Mouse (Mus musculus): ENCODE measurements around the gene Eps8. TPM values are rescaled to one million over a fixed set of nuclear protein-coding genes. Genes with fewer than 3 reads are reported as not detected.

Eps8 gene
- polyA plus RNA-seq, 1 experiment, result 5.6 TPM

DNA sequence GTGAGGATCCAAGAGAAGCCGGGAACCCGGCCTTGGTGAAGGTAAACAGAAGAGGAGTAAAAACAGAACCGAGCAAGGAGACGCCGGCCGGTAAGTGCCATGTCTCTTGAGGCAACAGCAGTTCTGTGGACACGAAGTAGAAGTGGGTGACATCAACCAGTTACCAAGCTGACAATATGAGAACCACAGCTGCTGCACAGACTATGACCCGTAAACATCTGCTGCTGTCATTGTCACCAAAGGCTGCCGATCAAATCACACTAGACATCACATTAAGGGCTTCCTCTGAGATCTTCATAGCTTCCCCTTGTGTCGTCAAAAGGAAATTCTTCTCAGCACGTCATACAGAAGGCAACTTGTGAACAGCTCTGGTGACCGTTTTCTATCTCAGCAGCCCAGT is 21.9 kb upstream of the Eps8 start:
- Histone ChIP-seq H3K4me1 (ENCODE audit: control insufficient read depth, insufficient read depth, insufficient read length) (no peaks in the 10 kb centered on the region), H3K27ac (ENCODE audit: insufficient read depth, low read length) (no peak overlapping the region), H3K27me3 (ENCODE audit: control insufficient read depth, insufficient read depth, low read length) (no peaks in the 10 kb centered on the region), H3K36me3 (ENCODE audit: control insufficient read depth, insufficient read depth, low read length) (no peaks in the 10 kb centered on the region), H3K4me3 (ENCODE audit: extremely low read depth, insufficient read depth, insufficient read length) (no peak overlapping the region)
- WGBS, result 86% methylated on average over 12 of the region's 12 CpGs
- DNase-seq (ENCODE audit: low read depth in 1 of 2, low spot score in 2 of 2), result no peak
- no peak for TF ChIP-seq CTCF (IDR thresholded peaks at IDR 0.05; ENCODE audit: extremely low read depth, insufficient read depth, insufficient read length, insufficient replicate concordance)
- TF ChIP-seq POLR2A (IDR thresholded peaks at IDR 0.05; ENCODE audit: low read depth, low read length), result no peak

DNA sequence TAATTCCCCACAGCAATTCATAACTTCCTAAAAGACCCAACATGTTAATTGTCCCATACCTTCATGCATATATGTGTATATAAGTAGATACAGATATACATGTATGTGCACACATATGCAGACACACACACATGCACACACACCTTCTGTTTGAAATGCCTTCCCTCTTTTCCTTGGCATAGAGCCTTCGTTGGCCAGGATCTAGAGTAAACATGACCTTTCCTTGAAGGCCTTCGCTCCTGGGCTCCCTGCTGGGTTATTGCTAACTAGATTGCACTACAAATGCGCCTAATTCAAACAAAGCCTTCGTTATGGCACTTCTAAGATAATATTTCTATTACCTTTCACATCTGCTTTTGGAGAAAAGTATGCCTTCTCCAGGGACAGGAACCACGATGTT is 20.9 kb upstream of the Eps8 start:
- no peak for DNase-seq (ENCODE audit: low read depth in 1 of 2, low spot score in 2 of 2)
- no peaks in the 10 kb centered on the region for H3K36me3 ChIP-seq (ENCODE audit: control insufficient read depth, insufficient read depth, low read length)
- no peak overlapping the region for H3K27ac ChIP-seq (ENCODE audit: insufficient read depth, low read length)
- WGBS, result 85% methylated on average over 5 of the region's 5 CpGs
- no peaks in the 10 kb centered on the region for H3K4me1 ChIP-seq (ENCODE audit: control insufficient read depth, insufficient read depth, insufficient read length)
- H3K27me3 ChIP-seq (ENCODE audit: control insufficient read depth, insufficient read depth, low read length), result no peaks in the 10 kb centered on the region
- H3K4me3 ChIP-seq (ENCODE audit: extremely low read depth, insufficient read depth, insufficient read length), result no peak overlapping the region
- TF ChIP-seq CTCF (IDR thresholded peaks at IDR 0.05; ENCODE audit: extremely low read depth, insufficient read depth, insufficient read length, insufficient replicate concordance), result no peak
- no peak for TF ChIP-seq POLR2A (IDR thresholded peaks at IDR 0.05; ENCODE audit: low read depth, low read length)

DNA sequence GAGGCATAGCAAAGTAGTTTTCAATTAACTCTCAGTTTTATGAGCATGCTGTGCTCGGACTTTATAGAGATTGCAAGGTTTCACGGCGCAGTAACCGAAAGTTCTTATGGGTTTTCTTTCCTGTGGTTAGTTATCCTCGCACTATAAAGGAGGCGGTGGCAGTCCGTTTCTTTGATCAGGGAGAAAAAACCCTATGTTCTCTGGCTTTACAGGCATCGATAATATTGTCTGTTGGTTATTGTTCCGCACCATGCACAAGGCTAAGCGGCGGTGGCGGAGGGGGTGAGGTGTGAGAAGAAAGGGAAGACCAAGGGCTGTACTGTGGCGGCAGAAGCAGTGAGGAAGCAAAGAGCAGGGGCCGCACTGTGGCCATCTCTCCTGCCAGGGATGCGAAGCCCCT is 18.6 kb upstream of the Eps8 start:
- WGBS, result 86% methylated on average over 15 of the region's 15 CpGs
- no peak overlapping the region for H3K27ac ChIP-seq (ENCODE audit: insufficient read depth, low read length)
- DNase-seq (ENCODE audit: low read depth in 1 of 2, low spot score in 2 of 2), result no peak
- H3K4me3 ChIP-seq (ENCODE audit: extremely low read depth, insufficient read depth, insufficient read length), result no peak overlapping the region
- H3K27me3 ChIP-seq (ENCODE audit: control insufficient read depth, insufficient read depth, low read length), result no peaks in the 10 kb centered on the region
- TF ChIP-seq CTCF (IDR thresholded peaks at IDR 0.05; ENCODE audit: extremely low read depth, insufficient read depth, insufficient read length, insufficient replicate concordance) (no peak), POLR2A (IDR thresholded peaks at IDR 0.05; ENCODE audit: low read depth, low read length) (no peak)
- H3K4me1 ChIP-seq (ENCODE audit: control insufficient read depth, insufficient read depth, insufficient read length), result no peaks in the 10 kb centered on the region
- no peaks in the 10 kb centered on the region for H3K36me3 ChIP-seq (ENCODE audit: control insufficient read depth, insufficient read depth, low read length)

DNA sequence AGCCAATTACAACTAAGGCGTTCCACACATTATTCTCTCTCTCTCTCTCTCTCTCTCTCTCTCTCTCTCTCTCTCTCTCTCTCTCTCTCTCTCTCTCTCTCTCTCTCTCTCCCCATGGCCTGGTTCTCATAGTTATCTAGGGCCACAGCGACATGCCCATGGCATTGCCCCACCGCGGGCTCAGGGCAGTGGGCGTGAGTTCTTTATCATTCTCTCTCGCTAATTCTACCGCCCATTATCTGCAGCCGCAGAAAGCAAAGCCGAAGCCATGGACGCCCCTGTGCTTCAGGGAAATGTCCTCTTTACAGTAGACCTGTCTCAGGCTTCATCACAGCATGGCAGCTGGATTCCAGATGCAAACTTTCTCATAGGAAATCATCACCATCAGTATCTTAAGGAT is 16.9 kb upstream of the Eps8 start:
- H3K4me3 ChIP-seq (ENCODE audit: extremely low read depth, insufficient read depth, insufficient read length), result no peak overlapping the region
- TF ChIP-seq CTCF (IDR thresholded peaks at IDR 0.05; ENCODE audit: extremely low read depth, insufficient read depth, insufficient read length, insufficient replicate concordance), result no peak
- no peak for TF ChIP-seq POLR2A (IDR thresholded peaks at IDR 0.05; ENCODE audit: low read depth, low read length)
- H3K4me1 ChIP-seq (ENCODE audit: control insufficient read depth, insufficient read depth, insufficient read length), result no peaks in the 10 kb centered on the region
- H3K27me3 ChIP-seq (ENCODE audit: control insufficient read depth, insufficient read depth, low read length), result no peaks in the 10 kb centered on the region
- no peak overlapping the region for H3K27ac ChIP-seq (ENCODE audit: insufficient read depth, low read length)
- H3K36me3 ChIP-seq (ENCODE audit: control insufficient read depth, insufficient read depth, low read length), result no peaks in the 10 kb centered on the region
- no peak for DNase-seq (ENCODE audit: low read depth in 1 of 2, low spot score in 2 of 2)
- WGBS, result 86% methylated on average over 10 of the region's 10 CpGs

DNA sequence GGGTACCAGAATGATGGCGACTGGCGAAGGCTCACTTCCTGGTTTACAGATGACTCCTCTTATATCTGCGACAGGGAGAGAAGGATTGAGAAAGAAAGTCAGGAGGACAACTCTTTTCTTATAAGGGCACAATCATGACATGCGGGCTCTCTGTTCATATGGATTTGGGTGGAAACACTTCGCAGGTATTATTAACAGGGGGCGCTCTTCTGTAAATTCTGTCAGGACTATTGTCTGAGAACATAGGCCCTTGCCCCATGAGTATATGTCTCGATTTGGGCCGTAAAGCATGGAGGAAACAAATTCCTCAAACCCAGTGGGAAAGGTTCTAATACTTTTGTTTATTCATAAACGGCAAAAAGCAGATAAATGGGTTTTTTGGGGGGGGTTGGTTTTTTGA is 16.1 kb upstream of the Eps8 start:
- H3K27me3 ChIP-seq (ENCODE audit: control insufficient read depth, insufficient read depth, low read length), result no peaks in the 10 kb centered on the region
- H3K4me3 ChIP-seq (ENCODE audit: extremely low read depth, insufficient read depth, insufficient read length), result no peak overlapping the region
- TF ChIP-seq POLR2A (IDR thresholded peaks at IDR 0.05; ENCODE audit: low read depth, low read length) (no peak), CTCF (IDR thresholded peaks at IDR 0.05; ENCODE audit: extremely low read depth, insufficient read depth, insufficient read length, insufficient replicate concordance) (no peak)
- no peak for DNase-seq (ENCODE audit: low read depth in 1 of 2, low spot score in 2 of 2)
- no peaks in the 10 kb centered on the region for H3K4me1 ChIP-seq (ENCODE audit: control insufficient read depth, insufficient read depth, insufficient read length)
- H3K36me3 ChIP-seq (ENCODE audit: control insufficient read depth, insufficient read depth, low read length), result no peaks in the 10 kb centered on the region
- no peak overlapping the region for H3K27ac ChIP-seq (ENCODE audit: insufficient read depth, low read length)
- 95% methylated on average over 9 of the region's 9 CpGs for WGBS

DNA sequence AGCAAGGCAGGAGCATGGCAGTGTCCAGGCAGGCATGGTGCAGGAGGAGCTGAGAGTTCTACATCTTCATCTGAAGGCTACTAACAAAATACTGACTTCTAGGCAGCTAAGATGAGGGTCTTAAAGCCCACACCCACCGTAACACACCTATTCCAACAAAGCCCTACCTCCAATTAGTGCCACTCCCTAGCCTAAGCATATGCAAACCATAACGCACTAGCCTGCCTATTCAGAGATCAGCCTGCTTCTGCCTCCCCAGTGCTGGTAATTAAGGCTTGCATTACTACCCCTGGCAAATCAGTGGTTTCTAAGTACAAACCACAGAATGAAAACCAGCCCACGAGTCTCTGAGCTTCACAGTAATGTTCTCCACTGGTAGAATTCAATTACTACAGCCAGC is 15.2 kb upstream of the Eps8 start:
- TF ChIP-seq CTCF (IDR thresholded peaks at IDR 0.05; ENCODE audit: extremely low read depth, insufficient read depth, insufficient read length, insufficient replicate concordance) (no peak), POLR2A (IDR thresholded peaks at IDR 0.05; ENCODE audit: low read depth, low read length) (no peak)
- no peak for DNase-seq (ENCODE audit: low read depth in 1 of 2, low spot score in 2 of 2)
- H3K4me1 ChIP-seq (ENCODE audit: control insufficient read depth, insufficient read depth, insufficient read length), result no peaks in the 10 kb centered on the region
- no peaks in the 10 kb centered on the region for H3K27me3 ChIP-seq (ENCODE audit: control insufficient read depth, insufficient read depth, low read length)
- H3K36me3 ChIP-seq (ENCODE audit: control insufficient read depth, insufficient read depth, low read length), result no peaks in the 10 kb centered on the region
- no peak overlapping the region for H3K27ac ChIP-seq (ENCODE audit: insufficient read depth, low read length)
- H3K4me3 ChIP-seq (ENCODE audit: extremely low read depth, insufficient read depth, insufficient read length), result no peak overlapping the region
- 81% methylated on average over 3 of the region's 3 CpGs for WGBS

DNA sequence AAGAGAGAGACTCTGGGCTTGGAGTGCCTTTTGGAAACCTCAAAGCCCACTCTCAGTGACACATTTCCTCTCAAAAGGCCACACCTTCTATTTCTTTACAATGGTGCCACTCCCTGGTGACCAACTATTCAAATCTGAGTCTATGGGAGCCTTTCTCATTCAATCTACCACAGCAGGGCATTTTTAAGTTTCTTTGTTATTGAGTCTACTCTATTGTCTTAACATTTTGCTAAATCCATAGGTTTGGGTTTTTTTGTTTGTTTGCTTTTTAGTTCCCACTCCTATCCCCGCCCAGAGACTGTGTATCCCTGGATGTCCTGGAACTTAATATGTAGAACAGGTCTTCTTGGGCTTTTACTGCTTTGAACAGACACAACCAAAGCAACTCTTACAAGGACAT is 14.8 kb upstream of the Eps8 start:
- no peak overlapping the region for H3K27ac ChIP-seq (ENCODE audit: insufficient read depth, low read length)
- no peaks in the 10 kb centered on the region for H3K36me3 ChIP-seq (ENCODE audit: control insufficient read depth, insufficient read depth, low read length)
- WGBS, result 83% methylated on average over 1 of the region's 1 CpGs
- no peak overlapping the region for H3K4me3 ChIP-seq (ENCODE audit: extremely low read depth, insufficient read depth, insufficient read length)
- H3K27me3 ChIP-seq (ENCODE audit: control insufficient read depth, insufficient read depth, low read length), result no peaks in the 10 kb centered on the region
- TF ChIP-seq POLR2A (IDR thresholded peaks at IDR 0.05; ENCODE audit: low read depth, low read length), result no peak
- no peak for TF ChIP-seq CTCF (IDR thresholded peaks at IDR 0.05; ENCODE audit: extremely low read depth, insufficient read depth, insufficient read length, insufficient replicate concordance)
- DNase-seq (ENCODE audit: low read depth in 1 of 2, low spot score in 2 of 2), result no peak
- H3K4me1 ChIP-seq (ENCODE audit: control insufficient read depth, insufficient read depth, insufficient read length), result no peaks in the 10 kb centered on the region
